Mouse (Mus musculus) erythroid progenitor cell, adult 5-6 weeks (primary cell): ENCODE measurements around the gene Cux2. TPM values are rescaled to one million over a fixed set of nuclear protein-coding genes. Genes with fewer than 3 reads are reported as not detected.
A peak's percentile ranks its signal among the peaks of the same experiment; 100 is the strongest.
"Not testable (repeated sequence)": the region's sequence is repeated elsewhere in the genome, so short reads cannot be mapped to it uniquely, and the experiment has no call there.

Experiments
- ATAC-seq: replicated peaks from 2 replicates; pipeline ENCODE4 v1.8.0; 2016; ENCODE audit warnings: moderate number of reproducible peaks, mild to moderate bottlenecking, moderate TSS enrichment, inconsistent platforms; ENCODE audit not compliant: poor library complexity, low FRiP score, severe bottlenecking
- total RNA-seq, 2 experiments: library from RNA; stranded (forward) in 1 of 2; stranded (reverse) in 1 of 2; fragments of 150-400 nt in 1 of 2; fragments of 186-747, 209-891 nt in 1 of 2; gene quantifications; 2 replicates each; pipeline versions ENCODE4 v1.2.3 to v1.2.4; 2015 to 2017; ENCODE audit warnings: low replicate concordance in 2 of 2

Cux2 gene
- total RNA-seq, 2 experiments from 2014 or later: not detected

DNA sequence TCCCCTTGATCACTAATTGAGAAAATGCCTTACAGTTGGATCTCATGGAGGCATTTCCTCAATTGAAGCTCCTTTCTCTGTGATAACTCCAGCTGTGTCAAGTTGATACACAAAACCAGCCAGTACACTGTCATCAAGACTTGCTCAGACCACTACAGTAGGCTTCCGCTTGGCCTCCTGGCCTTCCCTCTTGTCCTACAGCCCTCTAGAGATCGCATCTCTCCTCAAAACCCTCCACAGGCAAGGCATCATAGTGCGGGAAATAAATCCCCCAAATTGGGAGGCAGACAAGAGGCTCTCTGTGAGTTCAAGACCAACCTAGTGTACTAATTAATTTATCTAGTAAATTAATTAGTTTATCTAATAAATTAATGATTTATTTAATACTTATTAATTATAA lies 202.6 kb downstream of the Cux2 start:
- ATAC-seq: not testable (repeated sequence)

DNA sequence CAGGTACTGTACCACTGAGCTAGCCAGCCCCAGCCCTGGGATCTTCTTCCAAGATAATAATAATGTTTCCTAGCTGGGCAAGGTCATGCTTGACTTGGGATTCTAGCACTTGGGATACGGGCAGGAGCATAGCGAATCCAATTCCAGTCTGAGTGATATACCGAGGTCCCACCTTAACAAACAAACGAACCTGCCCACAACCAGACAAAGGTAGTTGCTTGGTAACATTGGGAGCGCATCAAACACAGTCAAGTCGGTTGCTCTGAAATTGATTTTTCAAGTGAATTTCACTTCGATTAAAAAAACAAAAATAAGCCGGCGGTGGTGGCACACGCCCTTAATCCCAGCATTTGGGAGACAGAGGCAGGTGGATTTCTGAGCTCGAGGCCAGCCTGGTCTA lies 203.6 kb downstream of the Cux2 start:
- ATAC-seq: no peak

DNA sequence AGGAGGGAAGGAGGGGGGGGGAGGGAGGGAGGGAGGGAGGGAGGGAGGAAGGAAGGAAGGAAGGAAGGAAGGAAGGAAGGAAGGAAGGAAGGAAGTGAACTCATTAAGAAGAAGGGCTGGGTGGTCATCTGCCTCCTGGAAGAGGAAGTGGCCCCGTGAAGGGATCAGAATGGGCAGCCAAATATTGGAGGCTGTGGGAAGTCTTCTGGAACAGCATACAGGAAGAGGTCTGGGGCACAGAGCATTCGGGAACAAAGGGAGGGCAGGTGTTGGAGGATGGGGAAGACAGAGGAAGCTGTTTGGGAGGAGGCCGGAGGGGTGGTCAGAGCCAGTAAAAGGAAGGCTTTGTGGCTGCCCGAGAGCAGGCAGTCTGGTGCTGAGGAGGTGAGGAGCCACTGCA lies 204.5 kb downstream of the Cux2 start:
- no peak for ATAC-seq

- ATAC-seq: no peak; the same call in 1 of the 2 replicates
These were observed 206.6 kb downstream of the Cux2 start for GRCm38 (mm10) chr5:121843138-121843905.

DNA sequence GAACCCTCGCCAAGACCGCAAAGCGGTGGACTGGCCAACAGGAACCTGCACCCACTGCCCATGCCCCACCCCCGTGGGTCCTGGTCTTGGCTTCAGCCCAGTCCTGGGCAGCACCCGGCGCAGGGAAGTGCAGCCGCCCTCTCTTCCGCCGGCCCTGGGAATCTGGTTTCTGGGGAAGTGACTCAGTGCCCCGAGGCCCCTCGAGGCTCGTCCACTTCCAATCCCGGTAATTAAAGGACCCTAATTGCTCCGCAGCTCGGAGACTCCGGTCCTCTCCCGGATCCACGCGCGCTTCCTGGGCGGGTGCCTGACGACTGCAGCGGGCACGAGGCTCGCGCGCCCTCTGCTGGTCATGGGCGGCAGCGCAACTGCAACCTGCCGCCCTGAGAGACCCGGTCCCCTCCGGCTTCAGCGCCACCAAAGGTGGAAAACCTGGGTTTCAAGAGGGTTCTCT lies 207.2 kb downstream of the Cux2 start:
- ATAC-seq: peak; percentile 85

DNA sequence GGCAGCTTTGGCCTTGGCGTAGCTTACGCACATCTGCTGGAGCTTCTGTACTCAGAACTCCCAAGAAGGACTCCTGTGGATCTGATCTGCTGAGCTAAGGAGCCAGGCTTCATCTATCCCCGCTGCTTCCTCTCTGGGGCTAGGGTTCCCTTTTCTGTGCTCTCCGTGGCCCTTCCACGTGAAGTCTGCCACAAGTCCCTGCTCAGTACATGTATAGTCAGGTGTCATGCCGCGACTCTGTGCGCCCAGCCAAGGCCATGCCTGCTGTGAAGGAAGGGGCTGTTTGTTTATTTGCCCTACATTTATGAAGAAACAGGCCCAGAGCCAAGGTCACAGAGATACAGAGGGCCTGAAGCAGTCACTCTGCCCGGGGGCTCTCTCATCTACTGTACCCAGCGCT lies 207.9 kb downstream of the Cux2 start:
- no peak for ATAC-seq

DNA sequence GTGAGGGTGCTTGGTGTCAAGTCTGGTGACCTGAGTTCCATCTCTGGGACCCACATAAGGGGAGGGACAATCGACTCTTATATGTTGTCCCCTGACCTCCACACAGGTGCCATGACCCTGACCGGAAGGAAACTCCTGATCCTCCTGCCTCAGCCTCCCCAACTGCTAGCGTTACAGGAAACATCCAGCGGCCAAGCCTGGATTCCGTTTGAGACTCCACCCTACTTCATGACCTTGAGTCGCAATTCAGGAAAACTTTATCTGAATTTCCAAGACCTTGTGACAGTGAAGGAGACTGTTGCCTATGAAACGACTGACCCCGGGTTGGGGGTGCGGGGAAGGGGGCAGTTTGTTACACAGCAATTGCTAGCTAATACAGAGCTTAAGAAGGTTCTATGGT lies 208.4 kb downstream of the Cux2 start:
- no peak for ATAC-seq

DNA sequence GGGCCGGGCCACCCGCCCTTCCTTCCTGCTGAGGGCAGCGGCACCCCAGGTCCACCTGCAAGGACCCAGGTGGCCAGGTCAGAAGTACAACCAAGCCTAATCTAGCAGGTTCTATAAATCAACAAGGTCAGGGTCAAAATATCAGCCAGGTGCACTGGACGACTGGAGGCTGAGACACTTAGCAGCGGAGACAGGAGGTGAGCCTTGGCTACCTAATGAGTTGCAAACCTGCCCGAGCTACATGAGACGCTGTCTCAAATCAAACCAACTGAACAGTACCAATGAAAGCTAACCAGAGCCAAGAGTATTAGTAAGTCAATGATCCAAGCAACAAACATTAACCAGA lies 210.8 kb downstream of the Cux2 start:
- no peak for ATAC-seq

GRCm38 (mm10) chr5:121838341-121839127 lies 211.4 kb downstream of the Cux2 start:
- ATAC-seq: no peak

DNA sequence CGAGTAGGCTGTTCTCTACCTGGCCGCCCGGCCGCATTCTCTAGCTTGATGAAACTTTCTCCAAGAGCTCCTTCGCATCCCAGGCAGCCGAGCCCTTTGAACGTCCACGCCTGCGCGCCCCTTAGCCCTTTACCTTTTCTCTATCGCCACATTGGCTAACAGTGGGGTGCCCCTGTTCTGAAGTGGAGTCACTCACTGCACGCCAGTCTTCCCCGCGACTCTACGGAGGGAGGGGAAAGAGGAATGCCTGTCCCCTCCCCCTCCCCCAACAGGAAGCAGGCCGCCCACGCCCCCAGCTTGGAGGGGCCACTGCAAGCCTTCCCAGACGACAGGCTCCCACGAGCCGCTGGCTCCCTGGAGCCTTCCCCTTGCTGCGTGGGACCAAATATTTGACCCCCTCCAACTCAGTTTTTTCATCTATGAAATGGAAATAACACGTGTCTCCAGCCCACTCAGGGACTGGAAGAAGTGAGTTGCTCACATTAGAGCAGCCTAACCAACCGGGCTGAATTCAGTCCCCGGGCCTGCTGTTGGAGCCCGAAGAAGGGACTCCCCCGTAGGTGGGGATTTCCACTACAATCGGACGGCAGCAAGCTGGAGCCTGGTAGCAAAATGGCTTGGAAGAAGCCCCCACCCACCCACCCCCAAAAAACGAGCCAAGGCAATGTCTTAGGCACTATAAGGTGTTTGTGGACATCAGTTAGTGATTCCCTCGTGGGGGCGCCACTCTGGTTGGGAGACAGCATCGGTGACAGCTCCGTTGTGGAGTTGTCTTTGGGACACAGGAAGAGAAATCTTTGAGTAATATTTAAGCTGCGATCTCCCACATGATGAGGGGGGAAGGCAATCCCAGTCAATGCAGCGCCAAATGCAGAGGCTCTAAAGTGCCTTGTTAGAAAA lies 212.2 kb downstream of the Cux2 start, which contains the start of gene Sh2b3:
Gene Sh2b3, minus strand, starts transcription at position 206 of the 900 bp plus-strand sequence.
- ATAC-seq: no peak

GRCm38 (mm10) chr5:121836692-121837415 lies 213.0 kb downstream of the Cux2 start:
- ATAC-seq: peak; percentile 77

DNA sequence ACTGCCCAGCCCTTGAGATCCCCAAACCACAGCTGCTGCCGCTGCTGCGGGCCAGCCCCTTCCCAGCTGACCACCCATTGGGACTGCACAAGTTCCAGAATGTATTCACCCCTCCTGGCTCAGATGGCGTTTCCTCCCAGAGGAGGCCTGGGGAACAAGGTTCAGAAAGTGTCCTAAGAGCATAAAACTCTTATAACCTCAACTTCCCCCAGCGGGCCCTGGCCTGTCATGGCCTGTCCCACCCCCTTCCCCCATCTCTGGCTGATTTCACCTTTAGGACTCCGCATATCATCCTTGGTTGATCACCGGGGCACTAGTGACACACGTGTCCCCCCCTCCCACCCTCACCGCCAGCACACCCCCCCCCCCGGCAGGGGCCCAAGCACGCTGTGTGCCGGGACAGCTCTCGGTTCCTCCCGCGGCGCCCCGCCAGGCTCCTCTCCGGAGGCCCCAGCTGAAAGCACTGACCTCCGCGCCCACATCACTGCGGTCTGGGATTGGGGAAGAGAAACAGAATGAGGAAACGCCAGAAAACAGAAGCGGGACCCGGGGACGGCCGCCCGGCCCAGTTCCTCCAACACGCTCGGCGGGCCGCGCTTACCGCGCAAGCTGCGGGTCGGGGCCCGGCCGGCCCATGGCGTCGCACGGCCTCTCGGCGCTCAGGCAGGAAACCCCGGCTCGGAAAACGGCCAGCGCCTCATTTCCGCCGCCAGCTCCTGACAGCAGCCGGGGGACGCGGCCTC lies 213.8 kb downstream of the Cux2 start:
- no peak for ATAC-seq

- ATAC-seq: no peak
These were observed 214.7 kb downstream of the Cux2 start for GRCm38 (mm10) chr5:121834991-121835747.

- ATAC-seq: no peak
These were observed 215.7 kb downstream of the Cux2 start for GRCm38 (mm10) chr5:121834241-121834606.

DNA sequence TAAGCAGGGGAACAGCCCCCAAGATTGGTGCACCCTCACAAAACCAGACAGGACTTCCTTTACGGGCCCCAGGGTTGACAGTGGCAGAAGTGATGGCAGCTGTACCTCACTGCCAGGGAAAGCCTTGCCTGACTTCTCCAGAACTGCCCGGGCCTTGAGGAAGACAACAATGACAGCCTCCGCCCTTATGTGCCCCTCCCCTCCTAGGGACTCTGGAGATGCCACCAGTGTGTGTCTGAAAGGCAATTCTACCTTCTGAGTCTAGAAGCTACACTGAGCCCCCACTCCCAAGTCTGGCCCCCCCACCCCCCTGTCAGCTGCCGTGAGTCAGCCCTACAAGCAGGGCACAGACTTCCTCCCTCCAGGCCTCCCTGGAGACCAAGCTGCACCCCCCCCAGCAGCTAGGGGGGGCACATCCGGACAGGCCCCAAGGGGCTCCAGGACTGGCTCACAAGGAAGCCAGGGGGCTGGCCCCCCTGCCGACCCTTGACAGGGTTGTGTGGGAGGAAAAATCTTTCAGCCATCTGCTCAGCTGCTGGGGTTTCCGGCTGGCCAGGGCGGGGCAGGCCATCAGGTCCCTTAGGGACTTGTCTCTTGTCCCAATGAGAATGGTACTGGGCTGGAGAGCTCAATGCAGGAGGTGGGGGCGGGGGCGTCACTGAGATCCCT lies 216.2 kb downstream of the Cux2 start:
- no peak for ATAC-seq

DNA sequence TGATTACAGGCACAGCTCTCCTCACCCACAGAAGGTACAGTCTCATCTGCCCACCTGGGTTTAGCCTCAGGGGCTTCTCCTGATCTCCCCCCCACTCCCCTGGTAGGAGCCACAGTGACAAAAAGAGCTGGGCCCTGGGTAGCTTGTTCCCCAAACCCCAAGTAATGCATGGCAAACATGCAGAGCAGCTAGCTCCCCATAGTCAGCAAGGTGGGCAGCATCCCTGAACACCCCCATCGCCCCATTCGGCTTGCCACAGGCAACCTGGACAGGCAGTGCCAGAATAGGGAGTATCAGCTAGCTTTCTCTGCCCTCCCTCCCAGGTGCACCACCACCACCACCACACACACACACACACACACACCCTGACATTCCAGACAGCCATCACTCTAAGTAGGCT lies 216.7 kb downstream of the Cux2 start:
- no peak for ATAC-seq

DNA sequence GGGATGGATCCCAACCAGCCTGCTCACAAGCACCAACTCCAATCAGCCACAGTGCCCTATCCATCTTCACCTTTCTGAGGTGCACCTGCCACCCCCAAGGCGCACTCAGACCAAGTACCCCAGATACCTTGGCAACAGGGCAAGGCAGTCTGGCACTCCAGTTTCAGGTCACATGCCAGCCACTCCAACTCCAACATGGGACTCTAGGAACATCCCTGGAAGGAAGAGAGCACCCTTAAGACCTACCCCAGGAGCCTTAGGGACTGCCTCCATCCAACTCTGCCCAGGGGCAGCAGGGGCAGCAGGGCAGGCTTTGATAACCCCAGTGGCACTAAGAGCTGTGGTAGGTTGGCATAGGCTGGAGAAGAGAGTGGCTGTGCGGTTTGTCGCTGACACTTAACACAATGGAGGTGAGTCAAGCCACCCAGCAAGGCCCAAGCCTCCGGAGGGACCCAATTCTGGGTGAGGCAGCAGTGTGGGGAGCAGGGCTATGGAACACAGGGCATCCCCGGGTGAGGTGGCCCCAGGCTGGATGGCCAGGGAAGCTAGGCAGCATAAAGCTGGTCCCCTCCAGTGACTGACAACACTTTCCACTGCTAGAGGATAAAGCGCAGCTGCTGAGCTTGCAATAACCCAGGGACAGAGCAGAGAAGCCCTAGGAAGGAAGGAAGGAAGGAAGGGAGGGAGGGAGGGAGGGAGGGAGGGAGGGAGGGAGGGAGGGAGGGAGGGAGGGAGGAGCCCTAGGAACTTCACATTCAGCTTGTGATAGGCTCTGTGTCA lies 217.3 kb downstream of the Cux2 start:
- ATAC-seq: no peak
